Mouse (Mus musculus) heart, postnatal 0 days (tissue): ENCODE measurements around the gene Mctp1.

Source experiments
- CTCF ChIP-seq: IDR thresholded peaks from 2 replicates; pipeline ENCODE4 v1.5.1; 2016; ENCODE audit warnings: antibody characterized with exemption, control low read depth, low read depth
- EP300 ChIP-seq: IDR thresholded peaks from 2 replicates; pipeline ENCODE4 v1.6.1; 2016; ENCODE audit warnings: antibody characterized with exemption, low read depth

DNA sequence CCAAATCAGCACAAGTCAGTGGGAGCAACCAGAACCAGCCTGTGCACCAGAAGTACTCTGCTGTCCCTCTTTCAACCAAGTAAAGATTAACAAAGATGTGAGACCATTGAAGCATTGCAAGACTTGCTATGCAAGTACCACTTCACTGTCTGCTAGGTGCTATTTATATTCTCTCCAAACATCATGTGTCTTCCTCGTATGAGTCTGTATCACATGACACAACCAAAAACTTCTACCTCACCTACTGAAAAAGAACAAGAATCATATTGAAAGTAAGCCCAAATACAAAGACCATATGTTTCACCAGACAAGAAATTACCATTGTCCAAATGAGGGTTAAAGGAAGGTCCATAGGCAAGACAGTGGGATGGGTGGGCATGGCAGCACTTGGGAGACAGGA is 306.4 kb downstream of the Mctp1 start:
- no peak for TF ChIP-seq CTCF
- no peak for TF ChIP-seq EP300
